Mouse (Mus musculus) splenic B cell, adult 2 months (primary cell): ENCODE results near the gene Olfr1340.

Source experiments
- DNase-seq: peaks from one replicate; pipeline ENCODE4 v3.0.0-alpha.2; 2011; ENCODE audit warnings: low read depth, low spot score
- H3K27me3 ChIP-seq: 2 replicates; pipeline ENCODE4 v1.6.1; 2012; ENCODE audit warnings: mild to moderate bottlenecking, low read length, moderate library complexity, mixed read lengths; ENCODE audit not compliant: control insufficient read depth, poor library complexity, insufficient read depth, severe bottlenecking
- H3K36me3 ChIP-seq: 2 replicates; pipeline ENCODE4 v1.6.1; 2012; ENCODE audit warnings: mild to moderate bottlenecking, low read length, moderate library complexity, mixed read lengths; ENCODE audit not compliant: control insufficient read depth, poor library complexity, insufficient read depth, severe bottlenecking

The Olfr1340 gene

DNA sequence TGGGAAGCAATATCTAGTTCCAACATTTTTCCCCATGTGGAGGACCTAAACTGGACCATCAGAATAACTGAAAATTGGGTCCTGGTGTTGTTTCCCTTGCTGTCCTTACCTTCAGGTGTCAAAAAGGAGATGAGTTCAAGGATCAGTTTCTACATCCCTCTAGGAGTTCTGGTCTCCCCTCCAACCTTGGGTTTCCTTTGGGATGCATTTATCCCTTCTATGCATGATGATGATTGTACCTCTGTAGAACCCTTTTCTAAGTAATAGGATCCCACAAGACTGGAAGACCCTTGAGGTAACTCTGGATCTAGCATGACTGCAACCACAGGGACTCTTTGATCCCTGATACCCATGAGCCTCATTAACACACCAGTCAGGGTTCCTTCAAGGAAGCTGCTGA lies at the start of gene Olfr1340:
Olfr1340 (plus strand) TSS at position 301 of the 400 bp plus-strand sequence.
- H3K36me3 ChIP-seq: no peaks in the 10 kb centered on the region
- DNase-seq: no peak
- no peaks in the 10 kb centered on the region for H3K27me3 ChIP-seq

DNA sequence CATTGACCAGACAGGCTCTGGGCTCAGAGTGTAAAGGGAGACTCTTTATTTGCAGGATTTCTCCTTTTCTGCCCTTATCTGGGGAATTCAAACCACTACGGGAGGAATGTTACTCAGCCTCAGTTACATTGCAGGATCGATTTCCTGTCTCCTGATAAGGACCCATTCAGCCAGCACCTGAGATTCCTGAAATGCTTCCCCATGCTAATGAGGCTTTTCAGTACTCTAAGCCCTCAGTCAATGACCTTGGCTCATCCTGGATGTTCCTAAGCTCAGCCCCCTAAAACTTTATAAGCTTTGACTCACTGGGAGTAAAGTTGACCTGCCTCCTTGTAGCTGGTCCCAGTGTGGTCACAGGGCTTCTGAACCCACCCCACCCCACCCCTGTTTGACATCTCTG lies 32.9 kb upstream of the Olfr1340 start:
- H3K27me3 ChIP-seq: no peaks in the 10 kb centered on the region
- no peaks in the 10 kb centered on the region for H3K36me3 ChIP-seq
- DNase-seq: no peak

DNA sequence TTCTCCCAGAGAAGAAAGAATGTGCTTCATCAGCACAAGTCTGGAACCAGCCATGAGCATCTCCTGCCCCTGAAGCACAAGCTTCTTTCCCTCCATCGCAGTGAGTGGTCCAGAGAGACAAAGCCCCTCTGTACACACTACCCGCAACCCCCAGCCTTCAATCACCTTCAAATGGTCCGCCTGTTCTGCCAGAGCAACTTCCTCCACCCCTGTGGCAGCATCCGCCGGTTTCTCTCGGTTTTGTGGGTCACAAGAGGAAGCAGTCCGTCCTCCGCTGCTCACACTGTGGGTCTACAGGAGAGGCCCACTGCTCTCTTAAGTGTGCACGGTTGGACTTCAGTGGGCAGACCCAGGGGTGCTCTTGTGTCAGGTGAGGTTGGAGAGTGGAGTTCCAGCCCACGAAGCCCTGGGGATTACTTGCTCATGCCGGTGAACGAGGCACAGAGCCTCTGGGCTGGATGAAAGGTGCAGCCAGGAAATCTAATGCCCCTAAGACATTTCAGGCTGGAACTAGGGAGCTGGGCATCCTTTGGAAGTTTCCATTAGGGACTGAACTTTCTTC lies 27.4 kb upstream of the Olfr1340 start, which contains the start of gene Olfr1342:
Olfr1342 (minus strand) TSS at position 345 of the 562 bp plus-strand sequence.
- no peak for DNase-seq
- H3K36me3 ChIP-seq: no peaks in the 10 kb centered on the region
- H3K27me3 ChIP-seq: no peaks in the 10 kb centered on the region

DNA sequence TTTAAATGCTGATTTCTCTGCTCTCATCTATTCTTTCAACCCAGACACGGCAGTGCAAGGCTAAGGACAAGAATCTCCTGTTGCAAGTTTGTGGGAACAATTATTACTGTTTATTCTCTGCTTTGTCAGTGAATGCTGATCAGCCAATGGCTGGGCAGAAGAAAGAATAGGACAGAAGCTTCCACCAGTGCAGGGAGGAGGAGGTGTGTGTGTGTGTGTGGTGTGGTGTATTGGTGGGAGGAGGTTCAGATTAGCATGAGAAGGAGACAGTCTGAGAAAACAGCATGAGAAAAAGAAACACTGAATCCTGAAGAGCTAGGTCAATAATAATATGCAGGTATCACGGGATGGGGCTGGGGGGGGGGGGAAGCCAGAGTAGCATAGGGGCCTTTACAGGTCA lies 26.1 kb upstream of the Olfr1340 start:
- DNase-seq: no peak
- Histone ChIP-seq H3K36me3 (no peaks in the 10 kb centered on the region), H3K27me3 (no peaks in the 10 kb centered on the region)

DNA sequence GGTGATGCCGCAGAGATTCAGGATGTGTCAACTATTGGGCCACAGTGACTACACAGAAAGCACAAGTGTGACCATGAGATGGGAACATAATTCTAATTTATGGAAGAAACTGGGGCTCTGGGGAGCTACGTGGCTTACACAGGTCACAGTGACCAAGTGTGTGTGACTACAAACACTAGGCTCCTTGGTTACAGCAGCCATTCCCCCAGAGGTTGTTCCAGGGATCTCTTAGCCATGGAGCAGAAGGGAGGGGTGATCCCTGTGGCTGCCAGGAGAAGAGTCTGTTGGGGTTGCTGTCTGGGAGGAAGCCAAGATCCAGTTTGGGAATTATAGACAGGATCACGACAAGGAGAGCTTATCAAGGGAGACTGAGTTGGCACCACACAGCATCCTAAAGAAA lies 16.7 kb upstream of the Olfr1340 start, which contains the start of gene Olfr1341:
Olfr1341 (plus strand) TSS at position 301 of the 400 bp plus-strand sequence.
- Histone ChIP-seq H3K36me3 (no peaks in the 10 kb centered on the region), H3K27me3 (no peaks in the 10 kb centered on the region; the same call in 1 of the 2 replicates)
- DNase-seq: no peak

DNA sequence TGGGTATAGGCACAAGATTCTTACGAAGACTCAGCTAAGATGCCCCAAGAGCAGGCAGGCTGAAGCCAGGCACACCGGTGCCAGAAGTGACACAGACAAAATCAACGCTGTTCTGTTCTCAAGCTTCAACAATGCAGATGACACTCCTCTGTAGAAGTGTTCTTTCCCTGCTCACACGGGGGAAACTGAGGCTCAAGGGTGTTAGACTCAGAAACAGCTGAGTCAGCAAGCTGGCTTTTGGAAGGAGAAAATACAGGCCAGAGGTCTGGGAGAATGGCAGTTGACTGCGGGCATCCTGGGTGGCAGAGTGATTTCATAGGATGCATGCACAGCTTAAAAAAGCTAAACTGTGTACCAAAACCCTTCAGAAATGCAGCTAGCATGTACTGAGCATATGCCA lies 11.9 kb upstream of the Olfr1340 start:
- Histone ChIP-seq H3K27me3 (no peaks in the 10 kb centered on the region; the same call in 1 of the 2 replicates), H3K36me3 (no peaks in the 10 kb centered on the region)
- DNase-seq: no peak

DNA sequence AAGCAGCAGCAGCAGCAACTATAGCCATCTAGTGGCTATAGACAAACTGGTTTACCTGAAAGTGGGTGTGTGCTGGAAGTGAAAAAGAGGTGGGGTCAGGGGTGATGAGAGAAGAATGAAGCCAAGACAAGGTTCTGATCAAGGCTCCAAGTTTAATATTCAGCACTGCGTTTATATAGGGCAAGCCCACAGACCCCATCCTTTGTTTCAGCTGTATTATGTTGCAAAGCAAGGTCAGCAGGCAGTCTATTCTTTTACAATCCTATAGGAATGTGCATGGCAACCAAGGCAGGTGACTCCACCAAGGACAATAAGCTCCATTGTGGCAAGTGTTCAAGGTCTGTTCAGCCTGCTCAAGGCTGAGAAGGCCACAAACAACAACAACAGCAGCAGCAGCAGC lies 8.3 kb upstream of the Olfr1340 start:
- Histone ChIP-seq H3K36me3 (no peaks in the 10 kb centered on the region), H3K27me3 (no peaks in the 10 kb centered on the region; the same call in 1 of the 2 replicates)
- no peak for DNase-seq

DNA sequence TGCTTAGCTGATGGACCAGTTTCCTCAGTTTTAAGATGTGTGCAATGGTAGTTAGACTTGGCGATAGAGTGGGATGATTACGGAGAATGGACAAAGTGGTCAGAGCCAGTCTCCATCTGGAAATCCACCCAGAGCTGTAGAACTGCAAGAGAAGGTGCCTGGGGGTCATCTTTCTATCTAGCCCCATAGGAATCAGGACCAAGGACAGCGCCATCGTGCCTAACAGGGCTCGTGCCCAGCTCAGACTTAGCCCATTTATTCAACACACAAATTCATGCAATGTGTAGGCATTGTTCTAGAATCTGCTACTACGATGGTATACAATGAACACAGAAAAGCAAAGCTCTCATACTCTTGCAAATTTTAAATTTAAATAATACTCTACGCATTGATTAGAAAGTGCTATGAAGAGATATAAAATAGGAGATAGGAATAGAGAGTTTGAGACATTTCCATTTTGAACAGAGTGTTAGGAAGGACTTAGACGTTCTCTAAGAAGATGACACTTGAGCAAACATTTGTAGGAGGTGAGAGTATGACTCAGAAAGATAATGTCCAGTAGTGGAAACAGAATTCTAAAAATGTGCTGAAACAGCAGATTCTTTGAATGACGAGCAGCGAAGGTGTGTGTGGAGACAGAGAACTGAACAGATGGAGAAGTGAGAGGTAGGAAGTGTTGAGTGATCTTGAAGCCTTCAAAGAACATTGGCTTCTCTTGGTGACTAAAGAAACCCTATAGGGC lies 2.0 kb downstream of the Olfr1340 start:
- no peak for DNase-seq
- Histone ChIP-seq H3K27me3 (no peaks in the 10 kb centered on the region), H3K36me3 (no peaks in the 10 kb centered on the region)

DNA sequence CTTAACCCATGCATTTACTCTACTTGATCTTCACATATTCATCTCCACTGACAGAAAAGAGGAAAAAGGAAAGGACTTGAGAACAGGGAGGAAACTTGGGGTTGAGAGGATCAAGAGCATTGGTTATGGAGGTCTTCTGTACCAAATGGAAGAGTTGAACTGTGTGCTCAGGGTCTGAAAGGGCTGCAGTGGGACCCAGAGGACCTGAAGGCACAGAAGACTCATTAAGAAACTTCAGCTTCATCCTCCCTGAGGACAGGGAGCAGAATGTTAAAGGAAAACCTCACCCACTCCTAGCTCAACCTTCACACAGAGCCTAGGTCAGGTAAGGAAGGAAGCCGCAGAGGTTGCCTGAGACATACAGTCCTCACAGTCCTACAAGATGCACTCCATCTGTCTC lies 11.9 kb downstream of the Olfr1340 start, which contains the start of gene Olfr1339:
Olfr1339 (plus strand) TSS at position 301 of the 400 bp plus-strand sequence.
- H3K27me3 ChIP-seq: no peaks in the 10 kb centered on the region
- no peaks in the 10 kb centered on the region for H3K36me3 ChIP-seq
- DNase-seq: no peak

DNA sequence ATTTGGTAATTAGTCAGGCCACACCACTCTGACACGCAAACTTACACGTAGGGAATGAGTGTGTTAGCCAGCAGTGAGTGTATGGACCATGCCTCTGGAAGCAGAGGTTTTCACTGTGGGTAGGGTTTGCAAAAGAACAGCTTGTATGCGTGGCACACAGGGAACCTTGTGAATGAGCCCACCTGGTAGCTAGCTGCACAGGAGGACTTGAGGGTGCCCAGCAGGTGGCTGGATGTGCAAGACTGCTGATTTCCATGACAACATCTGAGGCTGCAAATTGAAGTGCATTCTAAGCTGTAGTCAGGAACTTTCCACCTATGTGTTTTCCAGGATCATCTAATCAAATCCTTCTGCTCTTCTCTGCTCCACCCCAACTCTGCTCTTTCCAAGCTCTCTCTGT lies 19.6 kb downstream of the Olfr1340 start:
- DNase-seq: no peak
- no peaks in the 10 kb centered on the region for H3K36me3 ChIP-seq
- no peaks in the 10 kb centered on the region for H3K27me3 ChIP-seq

DNA sequence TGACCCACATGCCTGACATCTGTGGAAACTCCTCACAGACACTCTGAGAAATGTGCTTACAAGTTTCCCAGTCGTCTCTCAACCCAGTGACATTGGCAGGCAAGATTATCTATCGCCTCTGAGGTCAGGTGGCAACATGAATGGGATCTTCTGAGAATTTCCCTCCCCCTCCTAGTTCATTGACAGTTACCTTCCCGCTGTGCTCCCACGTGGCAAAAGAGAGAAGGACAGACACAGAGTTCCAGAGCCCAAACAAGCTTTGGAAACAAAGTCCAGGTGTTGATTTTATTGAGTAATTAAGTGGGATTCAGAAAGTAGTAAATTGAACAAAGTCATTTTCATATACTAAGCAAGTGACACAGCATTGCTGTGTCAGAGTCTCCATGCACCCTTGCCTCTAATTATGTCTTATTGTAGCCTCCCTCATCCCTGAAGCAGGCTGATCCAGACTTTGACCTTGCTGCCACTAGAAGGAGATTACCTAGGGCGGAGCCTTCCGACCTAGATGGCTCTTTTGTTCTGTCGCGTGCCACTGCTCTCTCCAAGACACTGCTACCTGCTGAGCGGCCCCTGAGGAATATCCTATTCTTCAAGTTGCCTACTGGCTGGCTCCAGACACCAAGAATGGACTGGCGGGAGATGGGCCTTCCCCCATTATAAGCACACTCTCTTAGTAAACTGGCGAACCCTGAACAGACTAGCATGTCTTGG lies 21.2 kb downstream of the Olfr1340 start:
- H3K27me3 ChIP-seq: no peaks in the 10 kb centered on the region
- H3K36me3 ChIP-seq: no peaks in the 10 kb centered on the region
- DNase-seq: no peak

DNA sequence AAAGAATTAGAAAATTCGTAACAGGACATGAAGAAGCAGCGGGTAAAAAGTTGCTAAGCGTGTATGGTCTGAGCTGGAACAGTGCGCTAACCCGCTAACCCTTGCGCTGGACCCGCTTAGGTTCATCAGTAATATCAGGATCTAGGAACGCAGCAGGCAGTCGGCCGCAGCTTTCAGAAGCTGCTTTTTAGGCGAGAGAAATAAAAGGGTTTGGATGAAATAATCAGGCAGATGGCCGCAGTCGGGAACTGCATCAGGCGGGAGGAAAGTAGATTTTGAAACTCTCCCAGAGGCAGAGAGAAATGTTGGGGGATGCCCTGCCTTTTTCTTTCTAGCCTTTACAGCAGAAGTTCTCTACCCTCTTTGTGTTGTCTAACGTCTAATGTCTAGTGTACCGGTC lies 21.9 kb downstream of the Olfr1340 start:
- H3K27me3 ChIP-seq: no peaks in the 10 kb centered on the region
- H3K36me3 ChIP-seq: no peaks in the 10 kb centered on the region
- DNase-seq: no peak

DNA sequence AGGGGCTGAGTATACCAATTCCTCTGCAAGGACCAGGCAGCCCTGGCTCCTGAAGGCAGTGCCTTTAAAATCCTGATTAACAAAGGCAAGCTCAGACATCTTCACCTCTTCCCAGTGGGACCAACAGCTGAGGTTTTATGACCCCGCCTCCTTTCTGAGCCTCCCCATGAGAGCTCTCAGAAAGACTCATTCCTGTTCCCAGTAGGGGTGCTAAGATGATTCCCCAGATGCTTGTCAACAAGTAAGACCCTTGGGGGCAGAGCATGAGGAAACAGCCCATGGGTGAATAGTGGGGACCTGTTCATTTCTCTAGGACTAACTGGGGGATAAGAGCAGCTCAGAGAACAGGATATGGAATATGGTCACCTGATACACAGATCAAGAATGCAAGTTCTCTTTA lies 38.7 kb downstream of the Olfr1340 start, which contains the start of gene Olfr1338:
Olfr1338 (minus strand) TSS at position 101 of the 400 bp plus-strand sequence.
- no peaks in the 10 kb centered on the region for H3K36me3 ChIP-seq
- H3K27me3 ChIP-seq: no peaks in the 10 kb centered on the region
- no peak for DNase-seq
